Mouse (Mus musculus) olfactory bulb, adult 2 months (tissue): ENCODE measurements around the gene Fabp1.

Source experiments
- CTCF ChIP-seq: fragments of 200-500 bp; IDR thresholded peaks from 2 replicates; pipeline ENCODE4 v1.5.1; 2012; ENCODE audit warnings: low read depth, mild to moderate bottlenecking, low read length, moderate library complexity; ENCODE audit not compliant: insufficient read depth
- POLR2A ChIP-seq: fragments of 200-500 bp; IDR thresholded peaks from 2 replicates; pipeline ENCODE4 v1.6.1; 2012; ENCODE audit warnings: mild to moderate bottlenecking, low read depth, low read length, moderate library complexity; ENCODE audit not compliant: insufficient read depth

GRCm38 (mm10) chr6:71243258-71243657 is 43.6 kb downstream of the Fabp1 start:
- TF ChIP-seq CTCF = no peak
- TF ChIP-seq POLR2A = no peak
